Mouse (Mus musculus) midbrain, embryonic 16.5 days (tissue): ENCODE results near the gene Mgp. TPM values are rescaled to one million over a fixed set of nuclear protein-coding genes. Genes with fewer than 3 reads are reported as not detected.

Experiments
- ATAC-seq: fragments of 200-750 bp; cut with Nextera tagmentation; 2 replicates; pipeline ENCODE4 v1.8.0; 2017; ENCODE audit warnings: moderate TSS enrichment
- H3K27ac ChIP-seq: fragments of 300-500 bp; sonication (generic); 2 replicates; pipeline ENCODE4 v1.5.1; 2014; ENCODE audit warnings: mild to moderate bottlenecking, low read length, mixed read lengths
- H3K27me3 ChIP-seq: fragments of 300-500 bp; sonication (generic); 2 replicates; pipeline ENCODE4 v1.6.1; 2014; ENCODE audit warnings: low read depth, low read length, mixed read lengths; ENCODE audit not compliant: control insufficient read depth, insufficient read depth
- H3K36me3 ChIP-seq: fragments of 300-500 bp; sonication (generic); 2 replicates; pipeline ENCODE4 v1.6.1; 2014; ENCODE audit warnings: mild to moderate bottlenecking, low read length, moderate library complexity, mixed read lengths; ENCODE audit not compliant: control insufficient read depth, insufficient read depth
- H3K4me1 ChIP-seq: fragments of 300-500 bp; sonication (generic); 2 replicates; pipeline ENCODE4 v1.6.1; 2014; ENCODE audit warnings: mild to moderate bottlenecking, low read length, mixed read lengths; ENCODE audit not compliant: control insufficient read depth, insufficient read depth
- H3K4me2 ChIP-seq: fragments of 300-500 bp; sonication (generic); 2 replicates; pipeline ENCODE4 v1.6.1; 2014; ENCODE audit warnings: mild to moderate bottlenecking, low read length, mixed read lengths
- H3K4me3 ChIP-seq: fragments of 300-500 bp; sonication (generic); 2 replicates; pipeline ENCODE4 v1.5.1; 2014; ENCODE audit warnings: low read depth, mild to moderate bottlenecking, low read length, moderate library complexity, mixed read lengths
- H3K9ac ChIP-seq: fragments of 300-500 bp; sonication (generic); 2 replicates; pipeline ENCODE4 v1.6.1; 2014; ENCODE audit warnings: low read depth, low read length, mixed read lengths
- H3K9me3 ChIP-seq: fragments of 300-500 bp; sonication (generic); replicated peaks from 2 replicates; pipeline ENCODE4 v1.6.1; 2014; ENCODE audit warnings: mild to moderate bottlenecking, low read length, mixed read lengths; ENCODE audit not compliant: control insufficient read depth, poor library complexity, severe bottlenecking
- WGBS: fragments of 180-500 bp; shearing (Covaris S2); extraction: QIAGEN DNeasy Blood & Tissue Kit; methylation state at CpG from one replicate; pipeline ENCODE4 v1.1.7; 2014; 5-methylcytosine and 5-hydroxymethylcytosine counted together
- polyA plus RNA-seq: library from polyadenylated mRNA; unstranded; fragments of >200 nt; fragmentation: Nextera tagmentation; extraction: Ambion mirVana; gene quantifications from 2 replicates; pipeline ENCODE4 v1.2.1, GENCODE M21; 2015

The Mgp gene
- polyA plus RNA-seq, 1 experiment from 2014 or later, result 16.3 TPM

- Histone ChIP-seq H3K27me3 (peaks cover 7% of the 10 kb centered on the region; the same call in 1 of the 2 replicates), H3K4me3 (peak overlapping the region; percentile 100), H3K27ac (peak overlapping the region; percentile 87), H3K36me3 (peaks cover 11% of the 10 kb centered on the region; the same call in 1 of the 2 replicates), H3K4me1 (peaks cover 11% of the 10 kb centered on the region), H3K9ac (peak overlapping the region; percentile 57; the same call in 1 of the 2 replicates), H3K9me3 (no peaks in the 10 kb centered on the region), H3K4me2 (peak overlapping the region; percentile 61)
- no peak for ATAC-seq
- WGBS, result 36% methylated on average over 4 of the region's 4 CpGs
Observed at GRCm38 (mm10) chr6:136828681-136829080, 46.9 kb downstream of the Mgp start.

GRCm38 (mm10) chr6:136827881-136828561 is 47.6 kb downstream of the Mgp start, which contains the start of gene Wbp11:
TSS of gene Wbp11 (minus strand) at chr6:136828233.
- Histone ChIP-seq H3K27ac (peak within 1 kb of the TSS; percentile 87), H3K9me3 (no peaks in the 10 kb centered on the region), H3K4me3 (peak within 1 kb of the TSS; percentile 100), H3K36me3 (peaks cover 12% of the 10 kb centered on the region), H3K4me1 (peaks cover 11% of the 10 kb centered on the region), H3K4me2 (peak within 1 kb of the TSS; percentile 77), H3K27me3 (peaks cover 7% of the 10 kb centered on the region; the same call in 1 of the 2 replicates), H3K9ac (peak within 1 kb of the TSS; percentile 98)
- under 1% methylated on average over 45 of the region's 45 CpGs for WGBS
- peak; percentile 100 for ATAC-seq

- H3K4me3 ChIP-seq, result peak within 1 kb of the TSS; percentile 100
- WGBS, result under 1% methylated on average over 34 of the region's 34 CpGs
- peak; percentile 33; the same call in 1 of the 2 replicates for ATAC-seq
Observed at GRCm38 (mm10) chr6:136827516-136827880, 48.1 kb downstream of the Mgp start, which contains the start of gene BC049715. TSS of gene BC049715 (plus strand) at chr6:136827626.

GRCm38 (mm10) chr6:136827116-136827515 is 48.5 kb downstream of the Mgp start:
- Histone ChIP-seq H3K27me3 (peaks cover 7% of the 10 kb centered on the region; the same call in 1 of the 2 replicates), H3K4me1 (peaks cover 11% of the 10 kb centered on the region), H3K36me3 (peaks cover 19% of the 10 kb centered on the region), H3K27ac (no peak overlapping the region), H3K4me3 (peak overlapping the region; percentile 100), H3K9ac (peak overlapping the region; percentile 98), H3K9me3 (no peaks in the 10 kb centered on the region), H3K4me2 (peak overlapping the region; percentile 77)
- 20% methylated on average over 7 of the region's 7 CpGs for WGBS
- no peak for ATAC-seq

More at GRCm38 (mm10) chr6:136827516-136827880, 48.1 kb downstream of the Mgp start, which contains the start of gene BC049715:
- Histone ChIP-seq H3K4me1 (peaks cover 11% of the 10 kb centered on the region), H3K27me3 (peaks cover 7% of the 10 kb centered on the region; the same call in 1 of the 2 replicates), H3K9ac (peak within 1 kb of the TSS; percentile 98), H3K27ac (peak within 1 kb of the TSS; percentile 87), H3K4me2 (peak within 1 kb of the TSS; percentile 77), H3K9me3 (no peaks in the 10 kb centered on the region), H3K36me3 (peaks cover 17% of the 10 kb centered on the region)

- no peaks in the 10 kb centered on the region for H3K9me3 ChIP-seq
- peaks cover 11% of the 10 kb centered on the region for H3K4me1 ChIP-seq
- 96% methylated on average over 8 of the region's 8 CpGs for WGBS
- no peaks in the 10 kb centered on the region for H3K27me3 ChIP-seq
- no peak overlapping the region for H3K4me2 ChIP-seq
- H3K27ac ChIP-seq, result no peak overlapping the region
- no peak for ATAC-seq
- peaks cover 36% of the 10 kb centered on the region for H3K36me3 ChIP-seq
- H3K9ac ChIP-seq, result no peak overlapping the region
- no peak overlapping the region for H3K4me3 ChIP-seq
Observed at GRCm38 (mm10) chr6:136824987-136825386, 50.6 kb downstream of the Mgp start.

Other genes starting within 250 kb of the Mgp start
- 0.22 and 0.54 TPM in 2 replicates for gene Plbd1, start 213.9 kb downstream of the Mgp start, polyA plus RNA-seq
- gene Gucy2c, start 94.1 kb downstream of the Mgp start, polyA plus RNA-seq, result 0.69 and 0.71 TPM in 2 replicates
- gene Hist4h4, start 71.4 kb downstream of the Mgp start, polyA plus RNA-seq, result 0.68 and 0.70 TPM in 2 replicates
- 106 and 119 TPM in 2 replicates for gene H2afj, start 67.6 kb downstream of the Mgp start, polyA plus RNA-seq
- 0.85 and 1.1 TPM in 2 replicates for gene BC049715, start 48.2 kb downstream of the Mgp start, polyA plus RNA-seq
- 74.2 and 80.5 TPM in 2 replicates for gene Wbp11, start 47.6 kb downstream of the Mgp start, polyA plus RNA-seq
- gene Smco3, start 40.4 kb downstream of the Mgp start, polyA plus RNA-seq, result 1.2 and 1.8 TPM in 2 replicates
- 0.19 and 0.20 TPM in 2 replicates for gene Art4, start 18.1 kb downstream of the Mgp start, polyA plus RNA-seq
- gene Erp27, start 46.4 kb upstream of the Mgp start, polyA plus RNA-seq, result 0.18 TPM in 1 of 2 replicates, not detected in the other
- gene Pde6h, start 48.0 kb upstream of the Mgp start, polyA plus RNA-seq, result 0.08 TPM in 1 of 2 replicates, not detected in the other
- gene Arhgdib, start 66.1 kb upstream of the Mgp start, polyA plus RNA-seq, result 11.9 and 12.7 TPM in 2 replicates